Mouse (Mus musculus) adrenal gland, adult 18-20 months (tissue): ENCODE measurements around the gene Setd6. TPM values are rescaled to one million over a fixed set of nuclear protein-coding genes. Genes with fewer than 3 reads are reported as not detected.

Source experiments
- DNase-seq, 2 experiments: peaks; one replicate each; pipeline ENCODE4 v3.0.0; 2021 to 2022; ENCODE audit warnings: low spot score in 2 of 2
- long read RNA-seq, 2 experiments: library from polyadenylated mRNA; stranded (forward); transcript quantifications; one replicate each; pipeline ENCODE4 v2.0.0; 2021
- total RNA-seq, 2 experiments: library from RNA; stranded (reverse); gene quantifications; 1 replicate in 1 of 2; 2 replicates in 1 of 2; pipeline ENCODE4 v1.2.3; 2021

The Setd6 gene
- 10 to 100 TPM; 29.0 to 38.2 TPM for total RNA-seq
- long read RNA-seq, experiment 1, transcript Setd6-201 (7 exons, 1,707 nt), result major isoform, 13 of 23 reads
- long read RNA-seq, experiment 1, partial matches to known transcripts, result 0 of 23 reads
- long read RNA-seq, experiment 1, other reads (novel, unspliced or antisense), result 10 of 23 reads
- long read RNA-seq, experiment 2, transcript Setd6-201 (7 exons, 1,707 nt), result major isoform, 55 of 82 reads
- long read RNA-seq, experiment 2, partial matches to known transcripts, result 2 of 82 reads
- long read RNA-seq, experiment 2, other reads (novel, unspliced or antisense), result 25 of 82 reads

DNA sequence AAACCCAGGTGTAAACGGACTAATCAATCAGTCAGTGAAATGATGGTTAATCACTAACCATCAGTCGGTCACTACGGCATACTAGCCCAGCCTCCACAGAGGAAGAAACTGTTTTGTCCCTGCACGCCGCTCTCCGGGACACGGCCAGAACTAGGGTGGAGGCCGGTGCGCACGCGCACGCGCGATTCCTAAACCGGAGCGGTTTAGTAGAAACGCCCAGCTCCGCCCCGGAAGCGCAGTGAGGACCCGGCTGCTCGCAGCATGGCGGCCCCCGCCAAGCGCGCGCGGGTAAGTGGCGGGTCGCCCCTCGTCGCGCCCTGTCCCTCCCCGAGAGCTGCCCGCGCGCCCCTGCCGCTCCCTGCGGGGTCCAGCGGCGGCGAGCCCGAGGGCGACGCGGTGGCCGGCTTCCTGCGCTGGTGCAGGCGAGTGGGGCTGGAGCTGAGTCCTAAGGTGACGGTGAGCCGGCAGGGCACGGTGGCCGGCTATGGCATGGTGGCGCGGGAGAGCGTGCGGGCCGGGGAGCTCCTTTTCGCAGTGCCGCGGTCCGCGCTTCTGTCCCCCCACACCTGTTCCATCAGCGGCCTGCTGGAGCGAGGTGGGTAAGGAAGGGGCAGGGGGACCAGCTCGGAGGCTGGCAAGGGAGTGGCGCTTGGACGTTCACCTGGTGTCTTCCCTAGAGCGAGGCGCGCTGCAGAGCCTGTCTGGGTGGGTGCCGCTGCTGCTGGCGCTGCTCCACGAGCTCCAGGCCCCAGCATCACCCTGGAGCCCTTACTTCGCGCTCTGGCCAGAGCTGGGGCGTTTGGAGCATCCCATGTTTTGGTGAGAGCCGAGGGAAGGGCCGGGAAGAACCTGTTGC is at the start of gene Setd6:
Gene Setd6 (plus strand): TSS at position 206 of the 856 bp plus-strand sequence.
- DNase-seq, result peak; percentile 80 to 84

DNA sequence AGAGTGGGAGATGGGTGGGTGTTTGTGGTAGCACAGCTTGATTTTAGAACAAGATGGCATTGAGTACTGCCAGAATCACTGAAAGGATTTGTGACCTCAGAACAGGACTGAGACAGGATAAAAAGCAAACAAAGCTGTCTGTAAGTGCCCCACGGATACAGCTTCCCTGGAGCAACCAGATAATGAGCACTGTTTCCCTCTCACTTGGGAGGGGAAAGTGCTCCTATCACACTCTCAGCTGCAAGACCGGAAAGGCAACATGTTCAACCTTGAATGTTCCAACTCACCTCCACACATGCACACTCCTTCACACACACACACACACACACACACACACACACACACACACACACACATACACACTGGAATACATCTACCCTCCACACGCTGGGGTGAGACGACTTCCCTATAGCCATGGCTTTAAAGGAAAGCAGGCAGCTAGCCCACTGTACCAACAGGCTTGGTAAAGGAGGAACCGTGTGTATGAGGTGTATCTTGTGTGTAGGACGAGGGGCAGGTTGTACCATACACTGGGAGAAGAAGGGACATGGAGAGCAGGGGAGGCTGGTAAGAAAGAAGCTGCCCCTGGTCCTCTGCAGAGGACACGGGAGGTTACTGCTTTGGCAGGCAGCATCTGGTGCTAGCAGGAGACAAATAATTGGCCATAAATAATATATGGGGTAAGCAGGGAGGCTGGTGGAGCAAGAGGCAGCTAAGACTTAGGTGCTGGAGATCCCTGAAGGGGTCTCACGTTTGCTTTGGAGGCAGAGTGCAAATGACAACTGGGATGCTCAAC is 47.3 kb upstream of the Setd6 start:
- no peak for DNase-seq

DNA sequence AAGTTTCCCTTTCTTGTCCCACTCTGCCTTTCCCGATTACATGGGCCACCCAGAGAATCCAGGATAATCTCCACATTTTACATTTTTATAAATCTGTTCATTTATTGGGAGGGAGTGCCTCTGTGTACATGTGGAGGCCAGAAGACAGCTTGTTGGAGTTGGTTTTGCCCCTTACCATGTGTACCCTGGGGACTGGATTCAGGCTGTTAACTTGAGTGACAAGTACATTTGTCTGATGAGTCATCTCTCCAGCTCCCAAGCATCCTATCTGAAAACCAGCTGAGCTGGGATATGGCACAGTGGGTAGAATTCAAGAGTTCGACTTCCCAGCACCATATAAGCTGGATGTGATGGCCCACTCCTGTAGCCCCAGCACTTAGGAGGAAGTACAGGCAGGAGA is 45.7 kb upstream of the Setd6 start:
- DNase-seq, result no peak

DNA sequence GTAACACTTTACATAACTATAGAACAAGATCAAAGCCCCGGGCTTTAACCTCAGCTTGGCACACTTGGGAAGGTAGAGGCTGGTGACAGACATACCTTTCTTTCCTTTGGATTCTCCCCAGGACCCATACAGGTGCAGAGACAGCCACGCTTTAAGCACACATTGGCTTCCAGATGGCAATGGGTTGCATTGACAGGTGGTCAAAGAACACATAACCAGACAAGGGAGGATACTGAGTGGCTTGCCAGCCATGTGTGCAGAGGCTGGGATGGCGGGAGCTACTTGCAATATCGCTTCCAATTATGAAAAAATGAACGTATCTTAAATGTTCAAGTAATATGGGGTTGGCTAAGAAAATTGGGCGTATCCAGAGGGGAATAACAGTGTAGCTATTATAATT is 43.8 kb upstream of the Setd6 start:
- DNase-seq, result no peak

DNA sequence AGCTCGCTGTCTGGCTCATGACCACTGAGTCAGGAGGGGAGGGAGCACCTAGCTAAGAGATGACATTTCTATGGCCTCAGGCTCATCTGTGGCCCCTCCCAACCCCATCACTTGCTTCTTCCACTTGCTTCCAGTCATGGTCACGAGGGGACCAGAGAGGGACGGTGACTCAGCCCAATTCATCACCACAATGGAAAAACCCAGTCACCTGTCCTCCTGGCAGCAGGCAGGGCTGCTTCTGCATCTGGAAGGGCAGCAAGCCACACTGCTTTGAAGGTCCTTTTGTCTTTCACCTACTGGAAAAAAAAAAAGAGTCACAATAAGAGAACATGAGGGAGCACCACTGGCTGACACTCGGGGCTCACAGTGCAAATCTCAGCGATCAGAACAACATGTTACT is 42.9 kb upstream of the Setd6 start:
- DNase-seq, result peak; percentile 36 to 55

DNA sequence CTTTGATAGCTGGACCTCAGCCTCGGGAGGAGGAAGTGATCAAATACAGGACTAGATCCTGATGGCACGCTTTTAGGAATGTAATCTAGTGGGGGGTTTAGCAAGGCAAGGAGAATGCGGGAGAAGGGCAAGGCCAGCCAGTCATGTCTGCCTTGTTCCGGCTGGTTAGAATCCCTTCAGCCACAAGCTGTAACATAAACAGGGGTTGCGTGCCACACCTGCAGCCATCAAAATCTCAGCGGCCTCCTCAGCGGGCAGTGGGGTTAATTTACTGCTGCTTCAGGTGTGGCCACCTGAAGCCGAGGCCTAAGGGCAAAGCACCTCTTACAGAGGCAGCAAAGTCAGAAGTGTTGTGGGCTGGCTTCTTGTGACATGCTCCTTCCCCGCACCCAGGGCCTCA is 39.0 kb upstream of the Setd6 start, which contains the start of gene Ndrg4:
Gene Ndrg4 (plus strand): TSS at position 350 of the 400 bp plus-strand sequence.
- DNase-seq, result no peak

DNA sequence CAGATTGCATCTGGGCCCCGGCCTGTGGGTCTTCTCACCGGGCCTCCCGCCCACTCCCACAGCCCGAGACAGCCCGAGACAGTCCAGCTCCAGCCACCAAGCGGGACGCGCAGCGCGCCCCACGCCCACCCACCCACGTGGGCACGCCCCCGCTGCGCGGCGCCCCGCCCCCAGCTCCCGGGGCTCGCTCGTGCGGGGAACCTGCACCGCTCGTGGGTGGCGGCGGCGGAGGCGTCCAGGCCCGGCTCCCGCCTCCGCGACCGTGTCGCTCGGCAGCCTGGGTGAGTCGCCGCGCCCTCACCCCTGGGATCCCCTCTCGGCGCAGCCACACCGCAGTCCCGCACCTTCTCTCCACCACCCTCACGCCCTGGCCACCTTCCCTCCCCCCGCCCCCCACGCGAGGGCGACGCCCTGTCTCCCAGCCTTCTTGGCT is 38.1 kb upstream of the Setd6 start:
- DNase-seq, result peak; percentile 16 to 29

DNA sequence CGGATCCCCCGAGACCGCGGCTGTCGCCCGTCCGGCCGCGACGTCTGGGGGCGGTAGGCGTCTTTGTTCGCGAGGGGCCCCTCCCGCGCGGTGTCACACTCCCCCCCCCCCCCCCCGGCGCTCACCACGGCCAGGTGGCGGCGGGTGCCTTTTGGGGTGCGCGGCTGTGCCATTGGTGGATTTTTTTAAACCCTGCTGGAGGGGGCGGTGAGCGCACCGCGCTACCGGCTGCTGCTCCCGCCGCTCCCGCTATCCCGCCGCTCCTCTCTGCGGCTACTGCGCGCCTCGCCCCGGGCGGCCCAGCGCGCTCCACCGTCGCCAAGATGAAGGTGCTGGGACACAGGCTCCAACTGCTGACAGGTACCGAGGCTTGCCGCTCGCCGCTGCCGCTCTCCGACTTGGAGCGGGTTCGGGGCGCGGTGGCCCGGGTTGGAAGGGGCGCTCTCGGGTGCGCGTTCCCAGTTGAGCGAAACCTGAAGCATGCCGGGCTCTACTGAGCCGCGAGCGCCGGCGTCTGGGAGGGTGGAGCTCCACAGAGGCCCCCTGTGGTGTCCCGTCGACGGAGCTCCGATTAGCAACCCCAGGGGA is 37.6 kb upstream of the Setd6 start:
- DNase-seq, result peak; percentile 18 to 35

DNA sequence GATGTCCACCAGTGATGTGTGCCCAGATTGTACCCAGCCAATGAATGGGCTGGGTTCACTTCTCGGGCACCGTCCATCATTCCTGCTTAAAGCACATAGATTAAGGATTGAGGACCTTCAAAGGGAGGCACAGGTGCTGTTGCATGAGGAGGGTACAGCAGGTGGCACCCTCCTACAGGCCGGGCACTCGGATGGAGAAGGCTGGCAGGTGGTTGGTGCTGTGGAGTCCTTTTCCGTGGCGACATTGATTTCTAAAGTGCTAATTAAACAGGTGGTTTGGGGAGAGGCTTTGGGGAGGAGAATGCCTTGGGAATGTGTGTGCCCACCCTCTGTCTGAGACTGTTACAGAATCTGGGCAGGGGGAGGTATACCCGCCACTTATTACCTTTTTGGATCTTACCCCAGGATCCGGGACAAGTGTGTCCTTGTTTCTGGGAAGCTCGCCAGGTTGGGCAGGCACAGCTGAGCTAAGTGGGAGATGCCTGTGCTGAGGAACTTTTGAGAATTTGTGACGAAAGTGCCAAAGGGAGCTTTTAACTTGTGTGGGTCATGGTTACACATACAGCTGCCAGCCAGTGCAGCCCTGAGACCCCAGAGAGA is 27.5 kb upstream of the Setd6 start:
- peak in 1 of 2 experiments; percentile 23 for DNase-seq

DNA sequence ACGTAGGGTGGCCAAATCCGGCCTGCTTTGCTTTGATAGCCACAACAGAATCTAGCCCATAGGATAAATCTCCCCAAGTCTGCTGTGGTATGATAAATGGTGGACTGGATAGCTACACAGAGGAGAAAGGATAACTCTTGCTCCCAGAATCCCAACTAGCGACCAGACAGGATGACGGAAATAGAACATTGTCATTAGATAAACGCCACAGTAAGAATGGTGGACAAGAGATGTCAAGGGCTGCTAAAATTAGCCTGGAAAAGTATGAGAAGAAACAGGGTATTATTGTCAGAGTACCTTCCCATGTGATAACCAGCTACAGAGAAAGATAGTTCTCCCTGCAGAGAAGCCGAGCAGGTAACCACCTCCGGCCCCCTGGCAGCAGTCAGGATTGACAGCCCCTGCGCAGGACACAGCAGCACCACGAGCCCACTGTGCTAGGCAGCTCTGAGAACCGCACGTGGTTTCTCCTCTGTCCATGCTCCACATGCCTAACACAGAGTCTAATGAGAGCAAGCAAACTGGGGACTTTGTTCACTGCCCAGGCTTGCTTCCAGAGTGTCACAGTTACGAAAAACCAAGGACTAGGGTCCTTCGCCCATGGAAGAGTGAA is 24.6 kb upstream of the Setd6 start:
- no peak for DNase-seq

DNA sequence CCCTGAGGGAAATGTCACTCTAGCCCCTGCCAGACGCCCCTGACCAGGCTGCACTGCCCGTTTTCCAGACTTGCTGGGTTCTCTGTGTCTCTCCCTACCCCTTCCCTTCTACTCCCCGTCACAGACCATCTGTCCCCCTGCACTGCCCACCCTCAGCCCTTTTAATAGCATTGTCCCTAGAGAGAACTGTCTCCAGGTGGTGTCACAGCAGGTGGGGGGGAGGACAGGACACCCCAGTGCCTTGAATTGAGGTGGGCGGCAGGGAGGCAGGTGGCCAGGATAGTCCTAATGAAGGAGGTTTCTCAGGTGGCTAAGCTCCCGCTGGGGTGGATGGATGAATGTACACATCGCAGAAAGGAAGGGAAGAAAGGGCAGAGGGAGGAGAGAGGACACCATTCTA is 21.1 kb upstream of the Setd6 start:
- no peak for DNase-seq

DNA sequence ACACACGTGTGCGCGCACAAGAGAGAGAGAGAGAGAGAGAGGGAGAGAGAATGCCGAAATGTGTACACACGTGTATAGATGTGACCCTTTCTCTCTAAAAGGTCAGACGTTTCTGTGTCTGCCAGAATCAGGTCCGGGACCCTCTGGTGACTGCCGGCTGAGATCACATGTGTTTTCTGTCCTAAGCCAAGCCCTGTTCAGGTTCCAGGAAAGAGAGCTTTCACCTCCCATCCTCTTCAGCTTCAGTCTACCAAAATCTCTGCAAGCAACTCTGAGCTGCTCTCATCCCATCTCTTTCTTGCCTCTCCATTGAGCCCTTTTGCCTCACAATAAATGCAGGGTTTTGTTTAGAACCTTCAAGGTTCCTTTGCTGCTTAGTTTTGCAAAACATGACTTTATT is 19.0 kb upstream of the Setd6 start:
- DNase-seq, result no peak

DNA sequence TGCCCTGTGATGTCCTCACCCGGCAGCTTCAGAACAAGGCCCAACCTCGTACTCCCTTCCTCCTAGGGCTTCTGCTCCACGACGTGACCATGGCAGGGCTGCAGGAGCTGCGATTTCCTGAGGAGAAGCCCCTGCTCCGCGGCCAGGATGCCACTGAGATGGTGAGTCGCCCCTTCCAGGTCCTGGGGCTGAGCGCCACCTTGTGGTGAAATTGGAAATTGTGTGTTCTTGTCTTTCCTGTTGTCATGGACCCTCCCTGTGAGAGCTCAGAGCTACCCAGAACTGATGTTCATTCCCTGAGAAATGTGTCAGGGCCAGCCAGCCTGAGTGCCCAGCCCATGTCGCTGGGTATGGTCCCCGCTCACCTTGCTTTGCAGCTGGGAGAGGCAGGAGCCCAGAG is 18.6 kb upstream of the Setd6 start:
- DNase-seq, result peak; percentile 81 to 82

DNA sequence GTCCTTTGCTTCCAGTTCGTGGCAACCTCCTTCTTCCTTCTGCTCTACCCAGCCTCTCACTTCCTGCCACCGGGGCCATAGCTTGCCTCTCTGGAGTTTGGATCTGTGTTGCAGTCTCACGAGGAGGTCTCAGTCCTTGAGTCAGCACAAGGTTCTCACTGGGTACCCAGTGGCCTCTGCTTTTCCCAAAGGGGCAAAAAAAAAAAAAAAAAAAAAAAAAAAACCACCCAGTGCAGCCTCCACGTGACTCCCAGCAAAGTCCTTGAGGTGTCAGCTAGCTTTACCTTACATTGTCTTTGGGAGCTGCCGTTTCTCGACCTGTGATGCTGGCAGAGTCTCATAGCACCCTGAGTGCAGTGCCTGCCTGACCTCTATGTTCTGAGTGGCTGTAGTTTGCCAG is 17.5 kb upstream of the Setd6 start:
- DNase-seq, result no peak

DNA sequence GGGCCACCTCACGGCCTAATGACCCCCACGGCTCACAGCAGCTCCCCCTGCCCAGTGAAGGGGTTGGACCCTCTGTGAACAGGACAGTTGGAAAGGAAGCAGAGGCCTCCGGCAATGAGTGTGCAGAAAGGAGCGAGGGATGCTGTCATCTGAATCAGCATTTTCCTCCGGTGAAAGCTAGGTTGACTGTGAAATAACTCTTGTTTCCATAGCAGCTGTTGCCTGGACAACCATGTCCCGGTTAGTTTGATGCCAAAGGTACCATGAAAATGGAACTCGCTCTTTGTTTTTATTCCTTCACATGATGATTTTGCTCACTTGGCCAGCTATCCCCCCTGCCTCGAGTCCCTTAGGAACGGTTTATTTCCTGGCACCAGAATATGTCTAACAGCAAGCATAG is 15.4 kb upstream of the Setd6 start:
- no peak for DNase-seq

DNA sequence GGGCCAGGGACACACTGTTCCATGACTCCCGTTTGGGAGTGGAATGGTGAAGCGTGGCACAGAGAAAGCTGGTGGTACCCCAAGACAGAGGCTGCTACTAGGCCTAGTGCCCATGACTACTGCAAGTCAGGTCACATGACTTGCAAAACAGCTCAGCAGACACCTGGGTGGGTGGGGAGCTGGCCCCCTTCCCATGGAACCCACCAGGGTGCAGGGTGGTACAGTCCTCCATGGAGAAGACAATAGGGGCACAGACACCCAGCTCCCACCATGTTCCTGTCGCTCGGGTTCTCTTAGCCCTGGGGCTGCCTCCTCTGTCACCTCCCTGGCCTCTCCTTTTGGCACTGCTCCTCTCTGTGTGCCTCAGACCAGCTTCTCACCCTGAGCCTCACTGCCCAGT is 13.9 kb upstream of the Setd6 start:
- no peak for DNase-seq

DNA sequence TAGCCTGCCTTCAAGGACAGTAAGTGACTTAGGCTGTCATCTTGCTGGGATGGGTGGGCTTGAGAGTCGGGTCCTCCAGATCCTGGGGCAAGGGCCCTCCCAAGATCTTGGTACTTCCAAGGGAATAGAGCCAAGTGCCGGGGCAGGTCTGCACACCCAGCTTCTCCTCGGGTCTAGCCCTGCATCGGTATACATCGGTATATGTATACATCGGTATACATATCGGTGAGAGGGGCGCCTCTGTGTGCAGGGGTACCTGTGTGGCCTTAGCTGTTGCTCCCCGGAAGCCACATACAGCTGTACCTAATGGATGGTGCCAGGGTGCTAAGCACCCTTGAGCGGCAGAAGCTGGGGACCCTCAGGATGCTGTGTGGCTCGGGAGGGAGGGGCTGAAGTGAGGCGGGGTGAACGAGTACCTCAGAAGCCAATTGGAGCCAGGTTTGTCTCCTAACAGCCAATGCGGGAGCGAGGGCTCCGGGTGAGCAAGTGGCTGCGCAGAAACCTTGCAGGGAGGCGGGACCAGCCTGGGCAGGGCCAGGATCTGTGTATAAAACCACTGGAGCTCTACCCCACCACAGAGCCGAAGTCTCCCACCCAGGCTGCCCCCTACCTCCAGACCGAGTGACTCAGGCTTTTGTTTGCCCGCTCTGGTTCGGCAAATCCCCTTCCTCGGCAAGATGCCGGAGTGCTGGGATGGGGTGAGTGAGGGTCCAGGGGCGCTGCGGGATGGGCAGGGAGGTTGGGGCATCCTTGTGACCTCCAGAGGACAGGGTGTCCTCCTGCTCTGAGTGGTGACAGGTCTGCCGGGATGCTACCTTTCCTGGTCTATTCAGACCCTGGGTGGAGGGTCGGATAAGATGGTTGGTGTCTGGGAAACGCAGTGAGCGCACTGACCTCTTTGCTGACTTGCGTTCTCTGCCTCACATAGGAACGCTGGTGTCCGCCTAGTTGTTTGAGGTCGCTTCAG is 12.9 kb upstream of the Setd6 start:
- DNase-seq, result peak; percentile 45 to 50

DNA sequence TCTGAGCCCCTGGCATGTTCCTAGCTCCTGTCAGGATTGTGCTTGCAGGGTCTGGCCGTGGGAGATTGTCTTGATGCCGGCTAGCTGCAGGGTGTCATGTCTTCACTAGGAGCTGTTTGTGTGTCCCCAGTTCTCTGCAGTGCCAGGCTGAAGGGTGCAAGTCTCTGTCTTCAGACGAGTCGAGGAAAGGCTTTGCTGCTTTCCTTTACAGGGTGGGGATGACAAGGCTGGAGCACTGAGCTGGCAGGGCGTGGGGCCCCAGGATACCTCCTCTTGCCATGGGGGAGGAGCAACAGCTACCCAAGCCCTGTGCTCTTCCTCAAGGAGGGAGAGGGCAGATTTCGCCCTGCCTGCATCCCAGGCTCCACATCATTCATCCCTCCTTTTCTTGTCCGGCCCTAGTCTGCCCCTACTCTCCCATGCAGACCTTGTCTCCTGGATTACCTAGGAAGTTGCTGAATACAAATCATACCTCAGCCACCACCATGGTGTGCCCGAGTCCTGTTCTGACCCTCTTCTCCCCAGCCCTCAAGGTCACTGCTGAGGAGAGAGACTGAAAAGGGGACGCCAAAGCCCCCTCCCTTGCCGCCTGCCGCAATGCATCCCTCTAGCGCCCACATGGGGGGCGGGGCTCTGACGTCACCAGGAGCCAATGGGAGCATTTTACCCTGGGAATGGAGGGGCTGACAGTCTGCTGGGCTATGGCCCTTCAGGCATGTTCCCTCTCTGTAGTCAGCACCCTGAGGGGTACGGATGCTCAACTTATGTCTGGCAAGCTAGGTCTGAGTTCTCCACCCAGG is 12.0 kb upstream of the Setd6 start:
- DNase-seq, result no peak
